12 mouse cellular contexts compared by ENCODE assay signal in genomic region chr7:39894208-39894896, GRCm38 (mm10).
DNase-seq lines count a peak whose midpoint lies in the region; ATAC-seq and TF ChIP-seq lines count a peak whose summit lies in the region.
"Had no signal": no experiment of that assay in that cellular context is flagged by ENCODE, and none has a peak within 500 bp of the region (broad histone marks: within the 10 kb centered on the region; RNA-seq: fewer than 3 reads in every experiment).

No protein-coding gene starts in this region.

- H3K9ac ChIP-seq in hindbrain, postnatal 0 days (replicated peaks; ENCODE audit: low read length), result no peak overlapping the region
- no peak overlapping the region for H3K9ac ChIP-seq in midbrain, embryonic 16.5 days (ENCODE audit: low read depth, low read length)
- H3K9ac ChIP-seq: liver, embryonic 13.5 days had no signal

- TF ChIP-seq POLR2A in cortical plate, adult 2 months (IDR thresholded peaks at IDR 0.05; ENCODE audit: extremely low read depth, insufficient read depth, low read length), result no peak

- no peak overlapping the region for H3K4me3 ChIP-seq in cortical plate, adult 2 months (ENCODE audit: insufficient read depth, low read length)
- H3K4me3 ChIP-seq in hindbrain, postnatal 0 days (ENCODE audit: low read length), result no peak overlapping the region
- no peak overlapping the region for H3K4me3 ChIP-seq in midbrain, embryonic 16.5 days (ENCODE audit: low read depth, low read length)
- H3K4me3 ChIP-seq: liver, embryonic 13.5 days had no signal

- H3K9me3 ChIP-seq in hindbrain, postnatal 0 days (ENCODE audit: low read length), result no peaks in the 10 kb centered on the region
- no peaks in the 10 kb centered on the region for H3K9me3 ChIP-seq in midbrain, embryonic 16.5 days (replicated peaks; ENCODE audit: control insufficient read depth, low read length, poor library complexity, severe bottlenecking)
- H3K9me3 ChIP-seq: liver, embryonic 13.5 days had no signal

- ATAC-seq in hindbrain, postnatal 0 days, result no peak
- peak; percentile 45 for ATAC-seq in midbrain, embryonic 16.5 days
- ATAC-seq: activated CD4-positive, CD25-positive, alpha-beta regulatory T cell, adult 4 months had no signal

- no peak overlapping the region for H3K4me2 ChIP-seq in hindbrain, postnatal 0 days (ENCODE audit: low read depth, low read length)
- no peak overlapping the region for H3K4me2 ChIP-seq in midbrain, embryonic 16.5 days (ENCODE audit: low read length)
- H3K4me2 ChIP-seq: liver, embryonic 13.5 days had no signal

- peak overlapping the region; percentile 87; the same call in 1 of the 2 replicates for H3K27ac ChIP-seq in cortical plate, adult 2 months (ENCODE audit: insufficient read depth, low read length)
- H3K27ac ChIP-seq in hindbrain, postnatal 0 days, result no peak overlapping the region
- peak overlapping the region; percentile 10; the same call in 1 of the 2 replicates for H3K27ac ChIP-seq in midbrain, embryonic 16.5 days (ENCODE audit: low read length)
- H3K27ac ChIP-seq: liver, embryonic 13.5 days; macrophage had no signal

- WGBS in hindbrain, postnatal 0 days, result 37% methylated on average over 7 of the region's 7 CpGs
- 36% methylated on average over 7 of the region's 7 CpGs for WGBS in midbrain, embryonic 16.5 days

- TF ChIP-seq CTCF in cortical plate, adult 2 months (IDR thresholded peaks at IDR 0.05; ENCODE audit: extremely low read depth, insufficient read depth, low read length), result no peak
- TF ChIP-seq CTCF in hindbrain, postnatal 0 days (IDR thresholded peaks at IDR 0.05; ENCODE audit: low read depth), result no peak

- DNase-seq in frontal cortex, postnatal 36 days (ENCODE audit: low spot score in 2 of 2), result peak; percentile 3 to 15
- DNase-seq in frontal cortex, postnatal 25 days (ENCODE audit: low spot score in 2 of 2), result no peak
- peak; percentile 30 for DNase-seq in hindbrain, postnatal 0 days (ENCODE audit: low spot score)
- DNase-seq in lung, postnatal 36 days, result no peak
- DNase-seq in thymus, postnatal 25 days, result no peak
- DNase-seq in lung, postnatal 4 days, result no peak
- DNase-seq: B cell, adult 2 months; liver, embryonic 13.5 days had no signal

- H3K4me1 ChIP-seq in cortical plate, adult 2 months (ENCODE audit: control insufficient read depth, insufficient read depth, low read length), result peaks cover 5% of the 10 kb centered on the region
- no peaks in the 10 kb centered on the region for H3K4me1 ChIP-seq in hindbrain, postnatal 0 days (ENCODE audit: insufficient read depth, low read length)
- H3K4me1 ChIP-seq in midbrain, embryonic 16.5 days (ENCODE audit: control insufficient read depth, insufficient read depth, low read length), result no peaks in the 10 kb centered on the region
- H3K4me1 ChIP-seq: liver, embryonic 13.5 days had no signal

- H3K36me3 ChIP-seq in hindbrain, postnatal 0 days (ENCODE audit: insufficient read depth, low read length), result no peaks in the 10 kb centered on the region
- no peaks in the 10 kb centered on the region for H3K36me3 ChIP-seq in midbrain, embryonic 16.5 days (ENCODE audit: control insufficient read depth, insufficient read depth, low read length)
- H3K36me3 ChIP-seq: liver, embryonic 13.5 days had no signal

- no peaks in the 10 kb centered on the region for H3K27me3 ChIP-seq in hindbrain, postnatal 0 days (ENCODE audit: insufficient read depth, low read length)
- H3K27me3 ChIP-seq in midbrain, embryonic 16.5 days (ENCODE audit: control insufficient read depth, insufficient read depth, low read depth, low read length), result no peaks in the 10 kb centered on the region
- H3K27me3 ChIP-seq: liver, embryonic 13.5 days had no signal

Comparison
In these comparisons a context has a peak if more than half of its experiments do, and no peak if none do; other contexts are left out.
1. DNase-seq: peak in frontal cortex, postnatal 36 days (2 of 2) and hindbrain, postnatal 0 days (single experiment); none in frontal cortex, postnatal 25 days (0 of 2), lung, postnatal 36 days (single experiment), thymus, postnatal 25 days (single experiment) and lung, postnatal 4 days (0 of 2).